Mouse (Mus musculus): ENCODE data around the gene Cypt14.
"Not testable (repeated sequence)": the region's sequence is repeated elsewhere in the genome, so short reads cannot be mapped to it uniquely, and the experiment has no call there.

Gene Cypt14

GRCm38 (mm10) chrX:39863504-39863903, at the start of gene Cypt14:
Gene Cypt14, minus strand, starts transcription at chrX:39863604.
- DNase-seq: not testable (repeated sequence)
